Mouse (Mus musculus): ENCODE measurements around the gene Sft2d1. TPM values are rescaled to one million over a fixed set of nuclear protein-coding genes. Genes with fewer than 3 reads are reported as not detected.

Sft2d1 gene
- total and polyA plus RNA-seq, 3 experiments: 88.0 to 101 TPM; not detected in 1

DNA sequence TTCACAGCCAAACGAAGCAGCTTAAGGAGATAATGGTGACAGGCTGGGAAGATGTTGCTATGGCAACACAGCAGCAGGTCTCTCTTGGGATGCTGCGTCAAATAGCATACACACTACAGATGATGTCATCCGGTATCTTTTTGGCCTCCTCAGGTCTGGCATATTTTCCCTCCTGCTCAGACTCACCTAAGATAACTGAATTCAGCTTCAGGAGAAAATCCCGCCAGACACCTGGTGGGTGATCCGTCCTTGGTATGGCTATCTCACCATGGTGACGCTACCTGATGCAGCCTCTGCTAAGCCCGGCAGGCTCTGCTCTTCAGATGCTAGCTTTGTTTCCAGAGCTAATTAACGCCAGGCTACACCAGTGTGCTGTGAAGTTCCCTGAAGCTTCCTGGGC lies 57.7 kb downstream of the Sft2d1 start:
- no peak overlapping the region for H3K27ac ChIP-seq (ENCODE audit: control insufficient read depth, low read depth, low read length)
- H3K9me3 ChIP-seq (replicated peaks; ENCODE audit: insufficient read depth, low read length): no peaks in the 10 kb centered on the region
- TF ChIP-seq HCFC1 (IDR thresholded peaks at IDR 0.05; ENCODE audit: low read depth, low read length) (no peak), ETS1 (IDR thresholded peaks at IDR 0.05; ENCODE audit: low read depth, low read length) (no peak), NELFE (IDR thresholded peaks at IDR 0.05; ENCODE audit: low read depth, low read length) (no peak), GABPA (IDR thresholded peaks at IDR 0.05; ENCODE audit: low read depth, low read length) (no peak), MEF2A (IDR thresholded peaks at IDR 0.05; ENCODE audit: extremely low read depth, insufficient replicate concordance, low read depth, low read length, poor library complexity, severe bottlenecking) (no peak), SMC3 (IDR thresholded peaks at IDR 0.05; ENCODE audit: low read depth, low read length) (no peak), TAL1 (IDR thresholded peaks at IDR 0.05; ENCODE audit: low read length) (no peak), USF1 (IDR thresholded peaks at IDR 0.05; ENCODE audit: low read depth, low read length) (no peak), KAT2A (conservative IDR thresholded peaks at IDR 0.05; ENCODE audit: low read depth, low read length) (no peak), CHD1 (IDR thresholded peaks at IDR 0.05; ENCODE audit: low read depth, low read length) (no peak), ZKSCAN1 (IDR thresholded peaks at IDR 0.05; ENCODE audit: low read depth, low read length) (no peak)
- no peaks in the 10 kb centered on the region; a peak in 1 of 4 replicates for H3K36me3 ChIP-seq (ENCODE audit: control insufficient read depth in 1 of 2, insufficient read depth in 2 of 2, low read length in 2 of 2)
- no peak overlapping the region for H3K4me3 ChIP-seq (ENCODE audit: control insufficient read depth in 1 of 2, insufficient read depth in 1 of 2, low read depth in 2 of 2, low read length in 2 of 2)
- H3K9ac ChIP-seq (ENCODE audit: control insufficient read depth, low read depth, low read length, poor library complexity, severe bottlenecking): no peak overlapping the region
- DNase-seq (ENCODE audit: low read depth, low spot score): no peak
- peaks cover 0 to 3% of the 10 kb centered on the region in 2 experiments; a peak in 1 of 4 replicates for H3K4me1 ChIP-seq (ENCODE audit: control insufficient read depth in 1 of 2, insufficient read depth in 2 of 2, low read length in 2 of 2)
- H3K79me2 ChIP-seq (ENCODE audit: control insufficient read depth, insufficient read depth, low read length, poor library complexity): no peaks in the 10 kb centered on the region
- peaks cover 0 to 1% of the 10 kb centered on the region in 2 experiments; a peak in 1 of 4 replicates for H3K27me3 ChIP-seq (ENCODE audit: control insufficient read depth in 1 of 2, insufficient read depth in 2 of 2, low read length in 2 of 2)

GRCm38 (mm10) chr17:8369171-8369570 lies 58.3 kb downstream of the Sft2d1 start:
- H3K79me2 ChIP-seq (ENCODE audit: control insufficient read depth, insufficient read depth, low read length, poor library complexity): no peaks in the 10 kb centered on the region
- no peak overlapping the region for H3K9ac ChIP-seq (ENCODE audit: control insufficient read depth, low read depth, low read length, poor library complexity, severe bottlenecking)
- peaks cover 0 to 1% of the 10 kb centered on the region in 2 experiments; a peak in 1 of 4 replicates for H3K27me3 ChIP-seq (ENCODE audit: control insufficient read depth in 1 of 2, insufficient read depth in 2 of 2, low read length in 2 of 2)
- no peak for TF ChIP-seq HCFC1 (IDR thresholded peaks at IDR 0.05; ENCODE audit: low read depth, low read length)
- TF ChIP-seq POLR2AphosphoS5 (IDR thresholded peaks at IDR 0.05; ENCODE audit: borderline replicate concordance, low read depth, low read length): no peak
- no peak for TF ChIP-seq KAT2A (conservative IDR thresholded peaks at IDR 0.05; ENCODE audit: low read depth, low read length)
- no peak for TF ChIP-seq TCF12 (IDR thresholded peaks at IDR 0.05; ENCODE audit: low read depth, low read length)
- no peak for TF ChIP-seq ZMIZ1 (IDR thresholded peaks at IDR 0.05; ENCODE audit: low read depth, low read length)
- TF ChIP-seq GABPA (IDR thresholded peaks at IDR 0.05; ENCODE audit: low read depth, low read length): no peak
- no peak for TF ChIP-seq USF2 (IDR thresholded peaks at IDR 0.05; ENCODE audit: borderline replicate concordance in 1 of 2, insufficient read depth in 1 of 2, low read depth in 1 of 2, low read length in 2 of 2)
- no peak for TF ChIP-seq ELF1 (IDR thresholded peaks at IDR 0.05; ENCODE audit: low read depth, low read length)
- no peak overlapping the region for H3K27ac ChIP-seq (ENCODE audit: control insufficient read depth, low read depth, low read length)
- H3K9me3 ChIP-seq (replicated peaks; ENCODE audit: insufficient read depth, low read length): no peaks in the 10 kb centered on the region
- peaks cover 0 to 3% of the 10 kb centered on the region in 2 experiments; a peak in 1 of 4 replicates for H3K4me1 ChIP-seq (ENCODE audit: control insufficient read depth in 1 of 2, insufficient read depth in 2 of 2, low read length in 2 of 2)
- H3K4me3 ChIP-seq (ENCODE audit: control insufficient read depth in 1 of 2, insufficient read depth in 1 of 2, low read depth in 2 of 2, low read length in 2 of 2): no peak overlapping the region
- H3K36me3 ChIP-seq (ENCODE audit: control insufficient read depth in 1 of 2, insufficient read depth in 2 of 2, low read length in 2 of 2): no peaks in the 10 kb centered on the region; a peak in 1 of 4 replicates
- no peak for DNase-seq (ENCODE audit: low read depth, low spot score)

Measured in MEL (cell line).